Mouse (Mus musculus) adrenal gland, postnatal 14 days (tissue): ENCODE data around the gene Nr6a1. TPM values are rescaled to one million over a fixed set of nuclear protein-coding genes. Genes with fewer than 3 reads are reported as not detected.

Experiments
- DNase-seq: peaks from one replicate; pipeline ENCODE4 v3.0.0; 2021; ENCODE audit warnings: mixed read lengths
- total RNA-seq: library from RNA; stranded (reverse); gene quantifications from 2 replicates; pipeline ENCODE4 v1.2.3, GENCODE M21; 2021

Gene Nr6a1
- total RNA-seq, 1 experiment from 2014 or later: 4.5 TPM

DNA sequence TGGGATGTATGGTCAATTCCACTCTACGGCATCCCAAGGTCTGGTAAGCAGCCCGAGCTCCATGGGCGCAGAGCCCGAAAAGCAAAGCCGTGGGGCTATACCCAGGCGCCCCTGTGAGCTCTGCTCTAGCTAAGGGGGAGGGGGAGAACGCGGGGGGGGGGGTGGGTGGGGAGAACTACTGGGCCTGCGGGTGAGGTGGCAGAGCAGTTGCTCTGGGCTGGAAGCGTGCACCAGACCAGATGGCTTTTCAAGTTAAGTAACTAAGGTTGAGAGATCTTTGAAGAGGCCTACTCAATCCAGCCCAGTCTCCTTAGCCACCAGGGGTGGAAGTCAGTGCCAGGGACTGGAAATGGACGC is 214.7 kb downstream of the Nr6a1 start:
- peak; percentile 56 for DNase-seq

- DNase-seq: no peak
Observed at GRCm38 (mm10) chr2:38712076-38712768, 215.3 kb downstream of the Nr6a1 start.

DNA sequence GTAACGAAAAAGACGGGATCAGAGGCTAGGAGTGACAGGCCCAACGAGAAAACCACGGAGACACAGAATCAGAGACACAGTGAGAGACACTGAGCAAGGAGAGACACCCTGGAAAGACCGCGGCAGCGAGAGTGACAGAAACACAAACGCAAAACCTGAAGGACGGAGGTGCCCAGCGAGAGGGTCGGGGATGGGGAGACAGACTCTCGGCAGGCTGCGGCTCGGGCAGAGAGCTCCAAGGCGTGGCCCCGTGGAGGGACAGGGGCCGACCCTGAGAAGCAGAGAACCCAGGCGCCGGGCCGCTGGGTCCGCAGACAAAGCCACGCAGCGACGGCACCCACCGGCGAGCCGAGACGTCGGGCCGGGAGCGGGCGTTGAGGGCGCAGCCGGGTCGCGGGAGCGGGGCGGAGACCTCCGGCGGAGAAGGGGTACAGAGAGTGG is 216.0 kb downstream of the Nr6a1 start:
- DNase-seq: no peak

DNA sequence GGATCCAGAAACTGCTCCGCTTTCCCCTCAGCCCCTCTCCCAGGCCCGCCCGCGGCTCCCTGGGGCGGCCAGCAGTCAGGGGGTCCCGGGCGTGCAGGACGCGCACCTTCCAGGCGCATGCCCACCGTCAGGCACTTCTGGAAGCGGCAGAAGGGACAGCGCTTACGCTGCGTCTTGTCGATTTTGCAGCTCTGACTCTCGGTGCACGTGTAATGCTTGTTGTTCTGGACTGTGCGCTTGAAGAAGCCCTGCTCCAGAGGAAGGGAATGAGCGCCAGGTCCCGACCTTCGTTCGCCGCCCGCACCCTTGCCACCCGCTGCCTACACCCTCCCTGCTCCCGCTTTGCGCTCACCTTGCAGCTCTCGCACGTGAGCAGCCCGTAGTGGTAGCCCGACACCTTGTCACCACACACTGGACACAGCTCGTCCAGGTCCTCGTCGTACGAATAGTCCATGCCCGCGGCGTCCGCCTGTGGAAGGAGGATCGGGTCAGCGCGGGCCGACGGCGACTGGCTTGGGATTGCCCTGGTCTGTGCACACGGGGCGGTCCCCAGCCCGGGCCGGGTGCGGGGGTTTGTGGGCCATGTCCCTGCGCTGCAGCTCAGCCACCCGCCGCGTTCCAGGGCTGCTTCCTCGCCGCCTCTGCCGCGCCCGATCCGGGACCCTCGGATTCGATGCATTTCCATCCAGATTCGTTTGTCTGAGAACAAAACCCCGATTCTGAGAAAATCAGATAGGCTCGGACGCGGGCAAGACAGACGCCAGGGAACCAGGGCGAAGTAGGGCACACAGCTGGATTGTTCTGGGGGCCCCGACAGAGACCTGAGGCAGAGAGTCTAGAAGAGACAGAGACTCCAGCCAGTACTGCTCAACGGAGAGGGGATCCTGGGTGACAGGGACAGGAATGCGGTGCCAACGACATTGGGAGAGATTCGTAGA is 216.9 kb downstream of the Nr6a1 start:
- peak; percentile 56 for DNase-seq

DNA sequence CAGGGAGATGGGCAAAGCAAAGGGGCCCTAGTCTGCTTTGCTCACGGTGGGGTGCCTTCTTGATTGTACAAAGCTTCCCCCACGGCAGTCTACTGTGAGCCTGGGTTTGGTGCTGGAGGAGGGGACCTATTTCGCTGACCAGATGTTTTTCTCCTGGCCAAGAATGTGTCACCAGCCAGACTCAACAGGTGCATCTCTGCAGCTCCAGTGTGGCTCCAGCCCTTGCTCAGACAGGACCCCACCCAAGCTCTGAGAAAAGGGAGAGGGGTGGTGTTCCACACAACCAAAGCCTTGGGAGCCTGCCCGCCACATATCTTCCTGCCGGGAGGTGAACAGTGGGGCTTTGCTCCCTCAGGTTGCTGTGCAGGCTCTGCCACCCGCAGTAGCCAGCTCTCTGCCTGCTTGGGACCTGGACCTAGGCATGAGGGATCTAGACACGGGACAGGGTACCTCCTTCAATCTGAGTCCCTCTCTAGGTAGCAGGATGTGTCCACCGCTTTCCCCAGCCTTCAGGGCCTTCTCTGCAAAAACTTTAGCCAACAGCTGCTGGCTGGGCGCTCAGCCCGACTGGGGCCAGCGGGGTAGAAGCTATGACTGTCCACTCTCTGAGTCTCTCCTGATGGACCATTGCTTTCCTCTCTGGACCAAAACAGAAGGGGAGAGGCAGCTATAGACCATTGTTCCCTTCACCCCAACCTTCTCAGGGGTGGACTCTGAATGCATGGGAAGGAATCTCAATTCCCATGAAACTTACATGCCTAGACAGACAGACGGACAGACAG is 218.4 kb downstream of the Nr6a1 start:
- DNase-seq: no peak

DNA sequence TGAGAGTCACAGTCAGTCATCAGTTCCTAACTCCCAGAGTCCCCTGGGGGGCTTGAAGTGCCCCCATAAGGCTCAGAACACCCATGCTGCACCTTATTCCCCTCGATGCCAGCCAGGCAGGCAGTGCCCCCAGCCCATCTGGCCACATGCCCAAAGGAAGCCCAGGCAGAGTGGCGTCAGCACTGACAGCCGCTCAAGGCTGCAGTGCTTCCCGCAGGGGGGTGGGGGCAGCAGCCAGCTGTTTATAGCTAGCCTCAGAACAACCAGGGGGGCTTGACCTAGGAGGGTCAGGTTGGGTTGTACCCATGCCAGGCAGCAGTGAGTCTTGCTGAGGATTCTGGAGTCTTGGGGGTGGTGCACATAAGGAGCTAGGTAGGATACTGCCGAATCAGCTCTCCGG is 220.8 kb downstream of the Nr6a1 start:
- peak; percentile 84 for DNase-seq

DNA sequence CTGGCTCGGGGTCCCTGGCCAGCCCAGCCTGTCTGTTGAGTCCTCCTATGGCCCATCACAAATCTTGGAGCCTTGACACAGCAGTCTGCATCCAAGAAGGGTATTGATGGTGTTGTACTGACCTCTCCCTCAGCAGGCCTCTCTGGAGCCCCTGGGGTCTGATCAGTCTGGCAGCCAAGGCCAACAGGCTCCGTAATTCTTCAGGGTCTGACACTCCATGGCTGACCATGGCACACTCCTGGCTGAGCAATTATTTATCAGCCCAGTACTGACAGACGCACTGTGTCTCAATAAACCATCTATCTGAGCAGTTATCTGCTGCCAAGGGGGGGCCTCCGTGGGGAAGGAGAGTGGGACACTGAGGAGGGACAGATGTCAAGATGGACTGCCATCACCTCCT is 222.5 kb downstream of the Nr6a1 start:
- DNase-seq: peak; percentile 76

GRCm38 (mm10) chr2:38704336-38704735 is 223.2 kb downstream of the Nr6a1 start:
- DNase-seq: no peak

- no peak for DNase-seq
Observed at GRCm38 (mm10) chr2:38700177-38700576, 227.3 kb downstream of the Nr6a1 start.

DNA sequence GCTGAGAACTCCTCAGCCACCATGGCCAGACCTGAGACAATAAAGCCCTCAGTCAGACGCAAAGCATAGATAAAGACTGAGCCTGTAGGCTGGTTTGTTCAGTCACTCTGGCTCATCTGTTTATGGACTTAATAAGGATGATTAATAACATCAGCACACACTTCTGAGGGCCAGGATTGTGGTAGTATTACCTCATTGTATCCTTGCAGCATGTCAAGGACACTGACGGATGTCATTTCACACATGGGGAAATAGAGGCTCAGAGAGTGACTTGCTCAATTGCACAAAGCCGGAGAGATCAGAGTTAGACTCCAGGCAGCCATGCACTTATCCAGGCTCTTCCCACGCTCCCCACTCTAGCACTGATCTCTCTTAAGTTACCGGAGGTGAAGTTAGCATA is 228.9 kb downstream of the Nr6a1 start:
- DNase-seq: no peak

- DNase-seq: no peak
Observed at GRCm38 (mm10) chr2:38697128-38698120, 230.1 kb downstream of the Nr6a1 start.

DNA sequence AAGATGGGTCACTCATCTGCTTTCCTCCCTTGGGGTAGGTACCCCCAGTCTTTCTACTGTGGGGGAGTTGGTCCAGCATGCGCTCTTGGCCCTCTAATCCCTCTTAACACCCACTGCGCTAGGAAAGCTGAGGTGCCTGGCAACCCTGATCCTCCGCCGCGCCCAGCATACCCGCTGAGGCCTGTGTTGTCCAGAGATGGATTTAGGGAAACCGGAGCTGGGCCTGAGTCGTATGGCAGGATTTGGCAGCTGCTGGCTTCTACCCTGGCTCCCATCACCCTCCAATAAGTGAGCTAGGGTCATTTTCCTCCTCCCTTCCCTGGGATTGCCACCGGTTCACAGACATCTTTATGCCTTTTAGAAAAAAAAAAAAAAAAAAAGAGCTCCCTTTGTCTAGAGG is 231.7 kb downstream of the Nr6a1 start:
- DNase-seq: no peak

DNA sequence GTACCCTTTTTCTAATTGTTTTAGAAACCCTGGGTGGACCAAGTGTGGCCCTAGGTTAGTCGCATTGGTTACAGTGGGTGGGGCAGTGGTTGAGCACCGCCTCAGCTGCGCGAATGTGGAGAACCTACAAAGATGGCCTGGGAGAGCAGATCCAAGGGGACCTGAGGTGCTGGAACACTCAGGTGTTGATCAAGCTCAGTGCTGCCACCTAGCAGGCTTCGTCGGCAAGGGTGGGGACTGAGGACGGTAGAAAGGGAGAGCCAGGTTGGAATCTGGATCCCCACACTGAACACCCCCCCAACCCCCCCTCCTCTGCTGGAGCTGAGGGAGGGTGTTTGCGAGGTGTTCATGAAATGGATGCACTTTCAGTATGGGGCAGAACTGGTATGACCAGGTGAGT is 235.9 kb downstream of the Nr6a1 start:
- DNase-seq: peak; percentile 79

GRCm38 (mm10) chr2:38689881-38690280 is 237.6 kb downstream of the Nr6a1 start:
- DNase-seq: peak; percentile 66

DNA sequence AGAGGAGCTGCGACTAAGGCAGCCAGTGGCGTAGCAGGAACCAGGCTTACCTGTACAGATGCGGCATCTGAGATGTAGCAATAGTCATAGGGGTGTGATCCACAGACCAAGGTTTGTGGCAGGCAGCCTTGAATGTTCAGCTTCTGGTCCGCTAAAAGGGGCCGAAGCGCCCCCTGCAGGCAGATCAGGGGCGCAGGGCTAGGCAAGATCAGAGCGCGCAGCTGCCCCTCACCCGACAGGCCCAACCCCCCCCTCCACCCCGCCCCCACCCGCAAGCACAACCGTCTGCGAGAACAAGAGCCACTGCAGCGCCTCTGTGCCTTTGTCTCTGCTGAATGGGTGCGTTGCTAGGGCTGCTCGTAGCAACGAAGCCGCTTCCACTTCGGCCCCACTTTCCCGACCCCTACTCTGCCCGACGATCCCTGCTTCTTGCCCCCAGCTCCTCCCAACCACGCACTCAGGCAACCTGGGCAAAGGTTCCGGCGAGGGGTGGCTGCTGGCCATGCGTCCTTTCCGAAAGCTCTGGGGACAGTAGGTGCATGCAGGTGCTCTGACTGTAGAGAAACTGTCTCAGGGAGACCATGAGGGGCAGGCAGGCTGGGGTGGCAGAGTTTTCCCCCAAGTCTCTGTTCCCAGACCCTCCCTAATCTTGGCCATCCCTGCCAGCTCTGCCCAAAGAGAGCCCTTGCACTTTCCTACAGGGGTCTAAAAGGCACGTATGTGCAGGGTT is 238.5 kb downstream of the Nr6a1 start:
- peak; percentile 73 for DNase-seq

GRCm38 (mm10) chr2:38685746-38686145 is 241.7 kb downstream of the Nr6a1 start:
- peak; percentile 61 for DNase-seq

DNA sequence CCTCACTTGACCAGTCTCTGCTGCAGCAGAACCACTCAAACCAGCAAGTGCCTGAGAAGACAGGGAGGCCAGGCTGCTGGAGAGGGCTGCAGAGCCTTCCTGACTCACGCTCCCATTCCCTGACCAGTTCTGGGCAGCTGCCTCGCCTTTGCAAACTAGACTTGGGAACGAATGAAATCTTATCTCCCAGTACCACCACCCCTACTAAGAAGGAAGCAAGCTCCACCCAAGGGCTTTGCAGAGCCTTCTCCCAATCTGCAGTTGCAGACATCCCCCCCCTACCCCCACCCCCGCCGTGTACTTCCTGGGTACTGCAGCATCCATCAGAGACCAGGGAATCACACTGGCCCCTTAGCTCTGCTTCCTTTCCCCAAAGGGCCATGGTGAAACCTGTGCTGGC is 244.4 kb downstream of the Nr6a1 start:
- DNase-seq: no peak

DNA sequence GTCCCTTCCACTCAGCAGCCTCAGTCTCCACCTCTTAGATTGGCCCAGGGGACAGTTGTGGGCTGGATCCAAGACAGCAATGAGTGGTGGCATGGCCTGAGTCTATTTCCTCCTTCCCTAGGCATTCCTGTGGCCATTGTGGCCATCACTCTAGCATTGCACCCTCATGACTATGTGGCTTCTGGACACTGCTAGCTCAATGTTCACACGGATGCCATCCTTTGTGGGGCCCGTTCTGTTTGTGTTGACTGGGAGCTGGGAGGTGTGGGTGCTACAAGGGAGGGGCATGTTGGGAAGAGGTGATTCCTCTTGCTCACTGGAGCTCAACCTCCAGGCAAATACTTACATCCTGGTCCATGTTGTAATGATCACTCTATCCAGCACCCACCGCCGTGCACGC is 245.3 kb downstream of the Nr6a1 start:
- no peak for DNase-seq

GRCm38 (mm10) chr2:38678947-38679346 is 248.5 kb downstream of the Nr6a1 start:
- no peak for DNase-seq

- no peak for DNase-seq
Observed at GRCm38 (mm10) chr2:38675366-38675969, 252.0 kb downstream of the Nr6a1 start.
